Mouse (Mus musculus) cerebellum, postnatal 4 days (tissue): ENCODE results near the gene Nr1h2.

Source experiments
- DNase-seq, 2 experiments: peaks; one replicate each; pipeline ENCODE4 v3.0.0; 2022; ENCODE audit warnings: low spot score in 2 of 2, mixed read lengths in 1 of 2

Nr1h2 gene

DNA sequence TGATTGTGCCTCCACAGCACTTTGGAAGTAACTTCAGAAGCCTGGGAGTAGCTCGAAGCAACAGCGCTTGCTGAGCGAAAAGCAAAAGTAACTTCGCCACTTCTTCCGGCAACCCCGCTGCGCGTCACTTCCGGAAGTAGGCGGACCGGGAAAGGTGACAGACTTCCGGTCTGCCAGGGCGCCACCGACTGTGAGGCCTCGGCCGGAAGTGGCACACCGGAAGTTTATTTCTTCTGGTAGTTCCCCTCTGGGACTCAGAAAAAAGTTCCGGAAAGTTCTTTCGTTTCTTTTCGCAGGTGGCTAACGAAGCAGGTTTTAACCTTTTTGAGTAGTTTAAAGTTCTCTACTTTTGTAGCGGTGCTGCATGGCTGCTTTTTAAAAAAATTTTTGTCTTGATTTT is at the start of gene Nr1h2:
Gene Nr1h2 (minus strand): TSS at position 126 of the 400 bp plus-strand sequence.
- peak; percentile 88 to 95 for DNase-seq

DNA sequence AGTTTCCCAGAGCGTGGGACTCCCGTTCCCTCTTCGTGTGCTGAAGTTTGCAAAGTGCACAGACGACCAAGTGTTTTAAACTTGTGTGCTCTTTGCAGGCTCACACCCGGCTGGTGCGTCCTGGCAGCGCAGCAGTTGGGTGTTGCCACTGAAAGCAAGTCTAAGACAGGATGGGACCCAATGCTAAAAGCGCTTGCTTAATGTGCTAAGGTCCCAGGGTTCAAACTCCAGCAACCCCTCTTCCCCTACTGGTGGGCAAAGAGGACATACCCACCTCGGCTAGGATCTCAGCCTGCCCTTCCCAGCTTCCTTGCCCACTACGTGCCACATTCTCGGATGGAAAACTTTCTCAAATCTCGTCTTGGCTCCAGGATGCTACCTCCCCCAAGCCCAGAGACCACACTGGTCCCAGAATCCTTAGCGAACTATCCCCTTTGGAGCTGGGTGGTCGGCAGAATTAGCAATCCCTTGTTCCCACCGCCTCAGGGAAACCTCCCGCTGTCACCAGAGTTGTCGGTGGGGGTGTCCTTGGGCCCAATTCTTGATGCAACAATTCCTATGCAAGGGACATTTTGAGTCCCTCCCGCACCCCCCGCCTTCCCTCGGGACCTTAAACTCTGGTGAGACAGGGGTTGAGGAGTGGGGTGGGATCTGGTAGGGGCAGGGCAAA is 49.6 kb upstream of the Nr1h2 start:
- no peak for DNase-seq

DNA sequence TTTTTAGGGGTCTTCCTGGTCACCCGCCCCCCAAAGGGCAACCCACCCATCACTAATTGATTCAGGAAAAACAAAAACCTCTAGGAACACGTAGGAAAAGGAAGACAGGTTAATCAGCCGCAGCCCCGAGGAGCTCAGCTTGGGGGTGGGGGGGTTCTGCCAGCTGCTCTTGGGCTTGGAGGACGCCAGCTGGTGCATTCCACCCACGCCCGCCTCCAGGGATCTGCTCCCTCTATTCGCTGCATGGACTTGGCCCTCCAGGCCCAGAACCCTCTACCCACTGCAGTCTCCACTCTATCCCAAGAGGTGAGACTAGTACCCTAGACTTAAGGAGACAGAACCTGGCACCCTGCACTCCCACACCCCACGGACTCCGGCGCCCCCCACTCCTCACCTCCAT is 48.7 kb upstream of the Nr1h2 start:
- peak in 1 of 2 experiments; percentile 62 for DNase-seq

DNA sequence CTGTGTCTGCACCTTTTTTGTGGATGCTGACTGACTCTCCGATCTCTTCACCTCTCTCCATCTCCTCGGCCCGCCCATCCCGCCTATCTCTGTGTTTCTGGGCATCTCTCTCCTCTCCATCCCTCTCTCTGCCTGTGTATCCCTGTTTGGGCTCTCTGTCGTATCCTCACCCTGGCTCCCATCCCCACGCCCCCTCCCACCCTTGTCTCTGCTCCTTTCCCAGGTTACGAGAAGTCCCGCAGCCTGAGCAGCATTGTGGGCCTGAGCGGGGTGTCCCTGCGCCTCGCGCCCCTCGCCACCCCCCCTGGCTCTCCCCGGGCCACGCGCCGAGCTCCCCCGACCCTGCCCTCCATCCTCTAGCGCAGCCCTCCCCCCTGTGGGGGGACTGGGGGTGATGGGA is 47.9 kb upstream of the Nr1h2 start:
- DNase-seq: no peak

DNA sequence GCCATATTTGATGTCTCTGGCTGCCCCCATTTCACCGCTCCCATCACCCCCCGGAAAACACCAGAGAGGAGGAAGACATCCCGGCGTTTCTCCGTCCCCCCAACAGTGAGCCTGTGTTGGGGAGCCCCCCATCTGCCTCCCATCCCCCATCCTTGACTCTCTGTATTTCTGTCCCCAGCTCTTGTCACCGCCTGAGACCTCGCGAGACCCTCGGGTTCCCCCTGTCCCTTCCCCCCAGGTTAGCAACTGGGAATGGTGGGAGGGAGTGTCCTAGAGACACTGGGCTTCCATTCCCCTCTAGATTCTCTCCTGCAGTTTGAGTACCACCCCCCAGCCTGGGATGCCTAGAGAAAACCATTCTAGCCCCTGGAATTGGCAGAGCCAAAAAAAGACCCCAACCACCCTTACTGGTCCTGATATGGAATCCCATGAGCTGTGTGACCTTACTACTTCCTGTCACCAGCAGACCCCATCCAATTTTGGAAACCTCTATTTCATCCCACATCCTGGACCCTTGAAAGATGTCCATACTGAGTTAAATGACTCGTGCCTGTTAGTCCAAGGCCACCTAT is 47.0 kb upstream of the Nr1h2 start:
- DNase-seq: no peak

DNA sequence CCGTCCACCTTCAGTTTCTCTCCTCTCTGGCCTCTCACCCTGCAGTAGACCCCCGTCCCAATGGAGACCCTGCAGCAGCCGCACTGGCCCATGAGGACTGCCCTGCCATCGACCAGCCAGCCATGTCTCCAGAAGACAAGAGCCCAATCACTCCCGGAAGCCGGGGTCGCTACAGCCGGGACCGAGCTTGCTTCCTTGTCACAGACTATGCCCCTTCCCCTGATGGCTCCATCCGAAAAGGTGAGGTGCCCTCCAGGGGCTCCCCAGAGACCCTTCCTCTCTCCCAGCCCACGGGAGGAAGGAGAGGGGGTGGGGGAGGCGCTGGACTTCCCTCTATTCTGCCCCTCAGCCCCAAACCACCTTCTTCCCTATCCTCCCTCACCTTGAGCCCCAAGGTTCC is 44.6 kb upstream of the Nr1h2 start:
- no peak for DNase-seq

DNA sequence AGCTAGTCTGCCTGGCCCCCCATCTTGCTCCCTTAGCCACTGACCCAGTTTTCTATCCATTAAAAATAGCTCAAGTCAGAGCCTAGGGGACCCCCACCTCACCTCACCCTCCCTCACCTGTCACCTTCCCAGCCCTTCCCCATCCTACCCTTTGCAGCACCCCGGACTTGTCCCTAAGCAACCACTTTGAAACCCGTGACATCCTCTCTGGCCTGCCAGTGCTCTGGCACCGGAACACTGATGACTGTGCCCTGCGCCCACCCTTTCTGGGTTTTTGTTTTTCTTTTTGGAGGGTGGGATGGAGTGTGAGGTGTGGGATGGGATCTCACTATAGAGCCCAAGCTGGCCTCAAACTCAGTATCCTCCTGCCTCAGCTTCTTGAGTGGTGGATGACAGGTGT is 43.9 kb upstream of the Nr1h2 start:
- DNase-seq: no peak

- DNase-seq: no peak
These were observed 43.3 kb upstream of the Nr1h2 start for GRCm38 (mm10) chr7:44596996-44597538.

- DNase-seq: no peak
These were observed 42.3 kb upstream of the Nr1h2 start for GRCm38 (mm10) chr7:44596051-44596450.

DNA sequence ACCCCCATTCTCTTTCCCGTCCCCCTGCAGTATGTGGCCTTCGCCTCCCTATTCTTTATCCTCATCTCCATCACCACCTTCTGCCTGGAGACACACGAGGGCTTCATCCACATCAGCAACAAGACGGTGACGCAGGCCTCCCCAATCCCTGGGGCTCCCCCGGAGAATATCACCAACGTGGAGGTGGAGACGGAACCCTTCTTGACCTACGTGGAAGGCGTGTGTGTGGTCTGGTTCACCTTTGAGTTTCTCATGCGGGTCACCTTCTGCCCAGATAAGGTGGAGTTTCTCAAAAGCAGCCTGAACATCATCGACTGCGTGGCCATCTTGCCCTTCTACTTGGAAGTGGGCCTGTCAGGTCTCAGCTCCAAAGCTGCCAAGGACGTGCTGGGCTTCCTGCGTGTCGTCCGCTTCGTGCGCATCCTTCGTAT is 41.4 kb upstream of the Nr1h2 start:
- DNase-seq: no peak

GRCm38 (mm10) chr7:44594291-44594690 is 40.5 kb upstream of the Nr1h2 start:
- DNase-seq: peak in 1 of 2 experiments; percentile 70

DNA sequence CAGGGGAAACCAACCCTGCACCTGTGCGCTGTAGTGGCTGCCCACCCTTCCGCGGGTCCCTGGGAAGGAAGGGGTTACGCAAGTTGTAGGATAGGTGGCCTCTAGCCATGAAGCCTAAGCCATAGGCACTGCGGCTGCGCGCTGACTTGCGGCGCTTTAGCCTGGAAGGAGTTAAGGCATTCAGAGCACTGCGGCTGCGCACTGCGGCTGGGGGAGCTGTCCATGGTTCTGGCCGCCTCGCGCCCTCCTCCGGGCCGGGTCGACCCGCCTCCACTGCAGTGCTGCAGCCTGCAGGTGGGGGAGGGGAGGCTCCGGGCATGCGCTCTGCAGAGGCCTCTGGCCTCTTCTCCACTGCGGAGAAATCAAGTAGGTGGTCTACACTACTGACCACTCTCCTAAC is 40.0 kb upstream of the Nr1h2 start:
- DNase-seq: peak; percentile 94 to 97

GRCm38 (mm10) chr7:44593051-44593450 is 39.3 kb upstream of the Nr1h2 start:
- DNase-seq: no peak

GRCm38 (mm10) chr7:44591348-44592116 is 37.8 kb upstream of the Nr1h2 start:
- no peak for DNase-seq

- DNase-seq: peak; percentile 87 to 91
These were observed 36.9 kb upstream of the Nr1h2 start, which contains the start of gene Kcnc3 for GRCm38 (mm10) chr7:44590402-44591347. Kcnc3 (plus strand) TSS chr7:44590664.

- DNase-seq: no peak
These were observed 36.2 kb upstream of the Nr1h2 start for GRCm38 (mm10) chr7:44589946-44590345.

- DNase-seq: peak in 1 of 2 experiments; percentile 76
These were observed 35.4 kb upstream of the Nr1h2 start for GRCm38 (mm10) chr7:44589149-44589548.

DNA sequence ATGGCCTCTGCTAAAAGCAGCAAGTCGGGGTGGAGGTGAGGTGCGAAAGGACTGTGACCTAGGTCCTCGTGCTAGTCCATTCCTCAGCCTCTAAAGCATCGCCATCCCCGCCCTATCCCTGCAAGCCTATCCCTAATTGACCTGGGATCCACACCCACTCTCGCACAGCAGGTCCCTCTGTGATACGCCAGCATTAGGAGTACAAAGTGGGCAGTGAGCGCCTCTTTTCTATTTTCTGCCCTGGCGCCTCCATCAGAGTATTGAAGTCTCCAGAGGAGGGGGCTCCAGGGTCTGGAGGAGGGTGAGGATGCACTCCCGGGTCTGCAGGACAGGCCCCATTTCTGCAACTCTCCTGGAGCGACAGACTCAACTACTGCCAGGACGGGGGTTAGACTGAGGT is 34.6 kb upstream of the Nr1h2 start:
- no peak for DNase-seq

- no peak for DNase-seq
These were observed 33.9 kb upstream of the Nr1h2 start for GRCm38 (mm10) chr7:44587676-44588075.

DNA sequence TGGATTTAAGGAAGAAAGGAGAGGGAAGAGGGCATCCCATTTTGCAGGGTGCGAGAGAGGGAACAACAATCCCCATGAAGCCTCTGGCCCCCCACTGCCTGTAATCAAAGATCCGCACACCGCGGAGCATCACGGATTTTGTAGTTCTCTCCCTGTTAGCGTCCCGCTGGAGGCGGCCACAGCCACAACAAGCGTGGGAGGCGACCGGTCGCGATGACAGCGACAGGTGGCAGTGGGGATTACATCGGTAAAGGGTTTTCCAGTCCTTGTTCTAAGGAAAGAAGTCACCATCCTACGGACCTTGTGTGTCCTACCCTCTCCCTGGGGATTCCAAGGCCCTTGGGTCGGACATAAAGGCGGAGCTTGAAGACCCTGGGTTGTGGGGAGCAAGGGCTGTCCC is 33.2 kb upstream of the Nr1h2 start:
- peak; percentile 64 to 72 for DNase-seq

- DNase-seq: no peak
These were observed 32.8 kb upstream of the Nr1h2 start for GRCm38 (mm10) chr7:44586518-44586917.
